Mouse (Mus musculus): ENCODE results near the gene Med12.

Gene Med12

GRCm38 (mm10) chrX:101273875-101274738 is at the start of gene Med12:
Gene Med12 (plus strand): TSS chrX:101274030.
- in situ Hi-C loops (cut with MboI; ENCODE audit: unreplicated experiment in 2 of 2): loop anchor here (10.0 to 25.0 kb wide), 2 partner anchors 61 to 363 kb away; partner anchors contain the start of gene Ogt (in 1 of the 2)

GRCm38 (mm10) chrX:101245011-101245410 is 28.8 kb upstream of the Med12 start:
- in situ Hi-C loops (cut with MboI; ENCODE audit: unreplicated experiment in 2 of 2): no loop called here

GRCm38 (mm10) chrX:101253952-101254729 is 19.7 kb upstream of the Med12 start, which contains the start of gene Foxo4:
Gene Foxo4 (plus strand): TSS chrX:101254528.
- in situ Hi-C loops (cut with MboI; ENCODE audit: unreplicated experiment in 2 of 2): loop anchor here in 1 of 2 experiments (25.0 kb wide), 1 partner anchor 383 kb away; the partner anchor contains the start of gene Ogt

DNA sequence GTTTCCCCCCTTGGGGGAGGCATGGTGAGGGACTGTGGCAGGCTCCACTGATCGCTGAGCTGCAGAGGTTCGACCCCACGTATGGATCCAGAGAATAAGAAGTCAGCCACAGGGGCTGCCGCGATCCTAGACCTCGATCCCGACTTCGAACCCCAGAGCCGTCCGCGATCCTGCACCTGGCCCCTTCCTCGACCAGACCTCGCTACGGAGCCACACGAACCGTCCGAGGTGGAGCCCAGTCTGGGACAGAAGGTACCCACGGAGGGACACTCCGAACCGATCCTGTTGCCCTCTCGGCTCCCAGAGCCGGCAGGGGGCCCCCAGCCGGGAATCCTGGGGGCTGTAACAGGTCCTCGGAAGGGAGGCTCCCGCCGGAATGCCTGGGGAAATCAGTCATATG is 19.1 kb upstream of the Med12 start:
- in situ Hi-C loops (cut with MboI; ENCODE audit: unreplicated experiment in 2 of 2): loop anchor here in 1 of 2 experiments (25.0 kb wide), 1 partner anchor 383 kb away; the partner anchor contains the start of gene Ogt

DNA sequence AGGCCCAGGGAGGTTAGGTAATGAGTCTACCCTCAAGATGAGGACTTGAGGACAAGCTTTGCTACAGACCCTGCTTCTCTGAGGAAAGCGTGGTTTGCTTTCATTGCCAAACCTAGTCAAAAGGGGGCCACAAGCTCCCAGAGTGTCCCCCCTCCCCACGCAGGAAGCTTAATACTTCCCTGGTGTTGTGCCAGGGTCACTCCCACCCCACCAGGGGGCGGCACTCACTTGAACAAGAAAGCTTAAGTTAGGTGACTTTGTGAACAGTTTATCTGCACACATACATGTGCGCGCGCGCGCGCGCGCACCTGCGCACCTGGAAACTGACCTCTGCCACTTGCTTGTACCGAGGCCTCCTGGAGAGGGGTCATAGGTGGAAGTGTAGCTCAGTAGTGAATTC is 17.2 kb upstream of the Med12 start:
- in situ Hi-C loops (cut with MboI; ENCODE audit: unreplicated experiment in 2 of 2): loop anchor here in 1 of 2 experiments (25.0 kb wide), 1 partner anchor 381 kb away; the partner anchor contains the start of gene Ogt

DNA sequence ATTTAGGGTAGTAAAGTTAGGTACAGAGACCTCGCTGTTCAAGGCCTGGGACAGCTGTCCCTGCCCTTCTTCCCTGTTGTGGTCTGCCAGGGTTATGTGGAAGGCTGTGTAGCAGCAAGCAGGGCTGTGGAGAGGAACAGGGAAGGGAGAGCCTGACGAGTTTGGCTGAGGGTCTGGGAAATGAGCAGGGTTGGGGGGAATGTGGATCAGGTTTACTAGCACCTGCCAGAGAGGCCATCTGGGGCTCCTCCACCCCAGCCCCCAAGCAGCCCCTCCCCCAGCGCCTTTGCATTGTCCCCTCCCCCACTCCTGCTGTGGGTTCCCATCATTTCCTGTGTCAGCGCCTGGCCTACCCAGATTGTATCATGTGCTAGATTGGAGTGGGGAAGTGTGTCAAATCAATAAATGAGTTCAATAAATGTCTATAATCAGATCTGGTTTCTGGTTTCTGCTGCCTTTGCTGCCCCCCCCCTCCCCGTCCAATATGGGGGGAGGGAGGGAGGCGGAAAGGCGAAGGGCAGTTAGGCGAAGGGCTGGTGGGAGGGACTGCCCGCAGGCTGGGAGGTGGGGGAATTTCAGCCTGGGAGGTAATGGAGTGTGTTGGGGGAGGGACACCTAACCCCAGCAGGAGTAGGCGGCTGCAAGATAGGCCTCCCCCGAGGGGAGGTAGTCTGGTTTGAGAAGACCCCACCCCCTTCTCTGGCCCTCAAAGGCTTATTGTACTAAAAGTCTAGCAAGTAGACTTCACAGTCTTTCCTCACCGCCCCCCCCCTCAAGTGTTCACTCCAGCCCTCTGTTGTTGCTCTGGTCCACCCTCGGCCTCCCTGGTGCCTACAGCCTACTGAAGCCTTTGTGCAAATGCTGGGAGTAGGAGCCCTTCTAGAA is 13.1 kb upstream of the Med12 start:
- in situ Hi-C loops (cut with MboI; ENCODE audit: unreplicated experiment in 2 of 2): loop anchor here in 1 of 2 experiments (25.0 kb wide), 1 partner anchor 377 kb away; the partner anchor contains the start of gene Ogt

DNA sequence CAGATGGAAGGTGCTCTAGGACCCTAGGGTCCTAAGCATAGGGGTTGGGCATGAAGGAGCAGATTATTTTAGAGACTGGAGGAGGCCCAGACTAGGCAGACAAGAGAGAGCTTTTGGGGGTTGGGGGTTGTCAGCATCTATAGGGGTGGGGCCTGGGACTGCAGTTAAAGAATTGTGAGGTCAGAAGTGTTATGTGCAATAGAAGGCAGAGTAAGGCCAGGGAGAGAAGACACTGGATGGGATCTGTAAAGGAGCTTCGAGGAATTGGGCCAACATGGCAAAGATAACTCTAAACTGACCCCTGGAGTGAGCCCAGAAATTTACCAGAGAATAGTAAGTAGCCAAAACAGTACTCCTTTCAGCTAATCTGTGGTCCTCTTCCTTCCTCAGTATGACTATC is 9.9 kb upstream of the Med12 start, which contains the start of gene Gm614:
Gene Gm614 (minus strand): TSS at position 101 of the 400 bp plus-strand sequence.
- in situ Hi-C loops (cut with MboI; ENCODE audit: unreplicated experiment in 2 of 2): loop anchor here in 1 of 2 experiments (25.0 kb wide), 1 partner anchor 373 kb away; the partner anchor contains the start of gene Ogt

DNA sequence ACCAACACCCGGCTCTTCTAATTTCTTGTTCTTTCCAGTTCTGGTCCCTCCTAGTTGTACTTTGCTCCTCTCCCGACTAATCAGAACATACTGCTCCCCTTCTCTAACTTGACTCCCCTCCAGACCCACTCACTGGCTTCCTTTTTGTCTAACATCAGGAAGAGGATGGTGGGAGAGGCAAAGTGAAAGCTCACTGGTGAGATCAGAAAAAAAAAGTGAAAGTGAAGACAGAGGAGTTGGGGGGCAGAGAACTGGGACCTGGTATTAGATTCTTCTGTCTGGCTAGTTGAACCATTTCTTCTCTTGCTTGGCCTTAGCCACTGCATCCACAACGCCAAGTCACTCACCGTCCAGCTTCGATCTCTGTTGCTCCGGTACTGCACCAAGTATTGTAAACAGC is 7.2 kb upstream of the Med12 start:
- in situ Hi-C loops (cut with MboI; ENCODE audit: unreplicated experiment in 2 of 2): loop anchor here in 1 of 2 experiments (5.0 to 25.0 kb wide), 2 partner anchors 66 to 371 kb away; partner anchors contain the start of gene Ogt

- in situ Hi-C loops (cut with MboI; ENCODE audit: unreplicated experiment in 2 of 2): loop anchor here in 1 of 2 experiments (5.0 to 25.0 kb wide), 2 partner anchors 64 to 369 kb away; partner anchors contain the start of gene Ogt
Measured at GRCm38 (mm10) chrX:101268025-101268754, 5.6 kb upstream of the Med12 start, which contains the start of gene Il2rg. Gene Il2rg (minus strand): TSS chrX:101268255.

GRCm38 (mm10) chrX:101268755-101269124 is 5.1 kb upstream of the Med12 start, which contains the start of gene Gm20489:
Gene Gm20489 (minus strand): TSS chrX:101269023.
- in situ Hi-C loops (cut with MboI; ENCODE audit: unreplicated experiment in 2 of 2): loop anchor here in 1 of 2 experiments (5.0 to 25.0 kb wide), 2 partner anchors 64 to 369 kb away; partner anchors contain the start of gene Ogt

GRCm38 (mm10) chrX:101273410-101273809 is 420 bp upstream of the Med12 start:
- in situ Hi-C loops (cut with MboI; ENCODE audit: unreplicated experiment in 2 of 2): loop anchor here (10.0 to 25.0 kb wide), 2 partner anchors 61 to 364 kb away; partner anchors contain the start of gene Ogt (in 1 of the 2)

- in situ Hi-C loops (cut with MboI; ENCODE audit: unreplicated experiment in 2 of 2): loop anchor here in 1 of 2 experiments (10.0 kb wide), 1 partner anchor 148 kb away; no protein-coding TSS in a partner anchor
Measured at GRCm38 (mm10) chrX:101282813-101283212, 9.0 kb downstream of the Med12 start.

- in situ Hi-C loops (cut with MboI; ENCODE audit: unreplicated experiment in 2 of 2): loop anchor here in 1 of 2 experiments (10.0 kb wide), 1 partner anchor 151 kb away; no protein-coding TSS in a partner anchor
Measured at GRCm38 (mm10) chrX:101285534-101285933, 11.7 kb downstream of the Med12 start.

- in situ Hi-C loops (cut with MboI; ENCODE audit: unreplicated experiment in 2 of 2): loop anchor here in 1 of 2 experiments (10.0 kb wide), 1 partner anchor 151 kb away; no protein-coding TSS in a partner anchor
Measured at GRCm38 (mm10) chrX:101285953-101286670, 12.3 kb downstream of the Med12 start.

GRCm38 (mm10) chrX:101287543-101287942 is 13.7 kb downstream of the Med12 start:
- in situ Hi-C loops (cut with MboI; ENCODE audit: unreplicated experiment in 2 of 2): loop anchor here in 1 of 2 experiments (10.0 kb wide), 1 partner anchor 153 kb away; no protein-coding TSS in a partner anchor

DNA sequence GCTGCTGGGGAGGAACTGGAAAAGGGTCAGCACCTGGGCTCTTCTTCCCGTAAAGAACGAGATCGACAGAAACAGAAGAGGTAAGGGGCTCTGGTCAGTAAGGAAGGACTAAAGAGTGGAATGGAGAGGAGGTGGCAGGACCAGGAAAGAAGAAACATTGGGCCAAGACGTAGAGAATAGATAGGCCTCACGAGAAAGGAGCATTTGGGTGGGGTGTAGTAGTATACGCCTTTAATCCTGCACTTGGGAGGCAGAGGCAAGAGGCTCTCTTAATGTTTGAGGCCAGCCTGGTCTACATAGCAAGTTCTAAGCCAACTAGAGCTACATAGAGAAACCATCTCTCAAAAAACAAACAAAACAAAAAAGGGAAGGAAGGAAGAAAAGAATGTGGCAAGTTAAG is 14.6 kb downstream of the Med12 start:
- in situ Hi-C loops (cut with MboI; ENCODE audit: unreplicated experiment in 2 of 2): loop anchor here in 1 of 2 experiments (10.0 kb wide), 1 partner anchor 154 kb away; no protein-coding TSS in a partner anchor

- in situ Hi-C loops (cut with MboI; ENCODE audit: unreplicated experiment in 2 of 2): loop anchor here in 1 of 2 experiments (10.0 kb wide), 1 partner anchor 154 kb away; no protein-coding TSS in a partner anchor
Measured at GRCm38 (mm10) chrX:101289037-101289436, 15.2 kb downstream of the Med12 start.
